Mouse (Mus musculus) heart, postnatal 0 days (tissue): Measurements from ENCODE around the gene Midn.

ENCODE experiments used
- CTCF ChIP-seq: IDR thresholded peaks from 2 replicates; pipeline ENCODE4 v1.5.1; 2016; ENCODE audit warnings: antibody characterized with exemption, control low read depth, low read depth
- EP300 ChIP-seq: IDR thresholded peaks from 2 replicates; pipeline ENCODE4 v1.6.1; 2016; ENCODE audit warnings: antibody characterized with exemption, low read depth

- TF ChIP-seq CTCF (no peak), EP300 (no peak; the same call in 1 of the 2 replicates)
These were observed 2.4 kb downstream of the Midn start for GRCm38 (mm10) chr10:80150226-80151210.
